In the genomic region with DNA sequence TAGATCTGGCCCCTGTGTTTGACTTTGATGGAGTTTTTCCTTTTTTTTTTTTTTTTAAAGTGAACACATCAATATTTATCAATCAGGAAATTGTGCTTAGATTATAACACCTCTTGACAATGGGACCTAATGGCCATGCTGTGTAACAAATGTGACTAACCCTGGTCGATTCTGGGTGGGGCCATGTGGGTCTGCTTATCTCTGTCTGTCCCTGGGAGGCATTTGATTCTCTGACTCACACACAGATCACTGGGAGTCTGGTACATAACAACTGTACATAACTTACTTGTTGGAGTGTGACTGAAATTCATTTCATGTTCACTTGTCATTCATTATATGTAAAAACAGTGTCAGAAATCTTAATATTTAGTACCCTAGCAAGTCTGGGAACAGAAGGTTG, we compare ENCODE assay signal across 37 mouse cellular contexts. TPM values are rescaled to one million over a fixed set of nuclear protein-coding genes. Genes with fewer than 3 reads are reported as not detected.
DNase-seq lines count a peak whose midpoint lies in the region; ATAC-seq and TF ChIP-seq lines count a peak whose summit lies in the region.
"Had no signal": no experiment of that assay in that cellular context is flagged by ENCODE, and none has a peak within 500 bp of the region (broad histone marks: within the 10 kb centered on the region; RNA-seq: fewer than 3 reads in every experiment).

No protein-coding gene starts in this region.

- H3K27me3 ChIP-seq in CH12.LX (replicated peaks) = no peaks in the 10 kb centered on the region
- H3K27me3 ChIP-seq in hindbrain, embryonic 11.5 days (ENCODE audit: control insufficient read depth, insufficient read depth, low read length) = no peaks in the 10 kb centered on the region
- H3K27me3 ChIP-seq: embryonic facial prominence, embryonic 13.5 days; forebrain, embryonic 13.5 days; hindbrain, embryonic 15.5 days; limb, embryonic 13.5 days; liver, embryonic 13.5 days had no signal

- TF ChIP-seq EP300 in CH12.LX (IDR thresholded peaks at IDR 0.05; ENCODE audit: low read length) = no peak

- H3K9ac ChIP-seq in CH12.LX (ENCODE audit: insufficient read depth, low read depth) = no peak overlapping the region
- no peak overlapping the region for H3K9ac ChIP-seq in hindbrain, embryonic 11.5 days (ENCODE audit: low read depth, low read length)
- H3K9ac ChIP-seq: embryonic facial prominence, embryonic 13.5 days; forebrain, embryonic 13.5 days; hindbrain, embryonic 15.5 days; limb, embryonic 13.5 days; liver, embryonic 13.5 days; lung, embryonic 14.5 days had no signal

- H3K4me1 ChIP-seq in CH12.LX (ENCODE audit: control insufficient read depth in 1 of 2, insufficient read depth in 2 of 2) = peaks cover 2 to 13% of the 10 kb centered on the region in 2 experiments; a peak in 3 of 4 replicates
- H3K4me1 ChIP-seq in hindbrain, embryonic 11.5 days (replicated peaks; ENCODE audit: control insufficient read depth, insufficient read depth, low read length) = no peaks in the 10 kb centered on the region
- H3K4me1 ChIP-seq: embryonic facial prominence, embryonic 13.5 days; forebrain, embryonic 13.5 days; hindbrain, embryonic 15.5 days; limb, embryonic 13.5 days had no signal

- H3K79me2 ChIP-seq in CH12.LX (replicated peaks; ENCODE audit: control insufficient read depth, extremely low read depth, insufficient read depth, poor library complexity, severe bottlenecking) = no peaks in the 10 kb centered on the region

- ATAC-seq in megakaryocyte progenitor cell, adult 5-6 weeks (replicated peaks; ENCODE audit: poor library complexity) = 0 out of 2 replicates have a peak, but pooled peaks have one; percentile 38
- no peak for ATAC-seq in hindbrain, embryonic 11.5 days (ENCODE audit: low FRiP score)
- ATAC-seq: activated CD4-positive, CD25-positive, alpha-beta regulatory T cell, adult 4 months; CD4-positive, CD25-positive, alpha-beta regulatory T cell, adult 4 months; forebrain, embryonic 13.5 days; midbrain, embryonic 16.5 days had no signal

- dilution Hi-C loops in CH12.LX (cut with MboI; ENCODE audit: extremely low pct_ligation_motif_present, extremely low pct_unique_long_range_greater_than_20kb, low sequenced_read_pairs) = no loop called here

- TF ChIP-seq RAD21 in CH12.LX (IDR thresholded peaks at IDR 0.05; ENCODE audit: low read depth, low read length) = no peak

- peak; percentile 68 for DNase-seq in 416B (ENCODE audit: low read depth)
- no peak for DNase-seq in CH12.LX (ENCODE audit: extremely low read depth)
- peak; percentile 54 to 57 for DNase-seq in adrenal gland, postnatal 36 days
- DNase-seq in cerebellum, postnatal 4 days (ENCODE audit: low spot score in 2 of 2) = no peak
- DNase-seq in cerebellum, postnatal 36 days = no peak
- no peak for DNase-seq in hindbrain, embryonic 11.5 days (ENCODE audit: low spot score)
- DNase-seq: cerebellum, adult 9-10 months; gastrocnemius, adult 2 months; kidney, postnatal 25 days; liver, embryonic 13.5 days; lung, embryonic 14.5 days; lung, postnatal 36 days; right cerebral cortex, adult 18-20 months; right cerebral cortex, postnatal 4 days had no signal

- H3K4me3 ChIP-seq in CH12.LX (replicated peaks in 1 of 3; ENCODE audit: low read depth in 2 of 3, low read length in 2 of 3, poor library complexity in 1 of 3) = no peak overlapping the region
- H3K4me3 ChIP-seq in hindbrain, embryonic 11.5 days (ENCODE audit: low read depth, low read length) = no peak overlapping the region
- H3K4me3 ChIP-seq: embryonic facial prominence, embryonic 13.5 days; erythroblast, embryonic 14.5 days; forebrain, embryonic 13.5 days; gastrocnemius, adult 2 months; hindbrain, embryonic 15.5 days; limb, embryonic 13.5 days; liver, embryonic 13.5 days had no signal

- no peak for TF ChIP-seq CTCF in CH12.LX (conservative IDR thresholded peaks at IDR 0.05 in 1 of 2, IDR thresholded peaks at IDR 0.05 in 1 of 2; ENCODE audit: low read depth in 2 of 2, low read length in 2 of 2)

- WGBS in hindbrain, embryonic 11.5 days = 77% methylated on average over 1 of the region's 1 CpGs

- no peak overlapping the region for H3K27ac ChIP-seq in CH12.LX (ENCODE audit: insufficient read depth, low read depth)
- H3K27ac ChIP-seq in hindbrain, embryonic 11.5 days (ENCODE audit: low read depth, low read length) = no peak overlapping the region
- H3K27ac ChIP-seq: embryonic facial prominence, embryonic 13.5 days; forebrain, embryonic 13.5 days; gastrocnemius, adult 2 months; hindbrain, embryonic 15.5 days; limb, embryonic 13.5 days; liver, embryonic 13.5 days had no signal

- H3K36me3 ChIP-seq in CH12.LX (replicated peaks in 1 of 2; ENCODE audit: control insufficient read depth in 1 of 2, insufficient read depth in 1 of 2, low read length in 1 of 2) = no peaks in the 10 kb centered on the region
- no peaks in the 10 kb centered on the region for H3K36me3 ChIP-seq in hindbrain, embryonic 11.5 days (ENCODE audit: control insufficient read depth, insufficient read depth, low read length)
- H3K36me3 ChIP-seq: embryonic facial prominence, embryonic 13.5 days; hindbrain, embryonic 15.5 days; limb, embryonic 13.5 days; liver, embryonic 13.5 days had no signal

- in situ Hi-C loops in CH12.LX (cut with MboI; ENCODE audit: low pct_ligation_motif_present, low pct_unique_long_range_greater_than_20kb, low sequenced_read_pairs) = no loop called here

- TF ChIP-seq POLR2A in CH12.LX (IDR thresholded peaks at IDR 0.05; ENCODE audit: low read depth, low read length) = no peak

- no peak overlapping the region for H3K4me2 ChIP-seq in CH12.LX (ENCODE audit: insufficient read depth, low read depth, poor library complexity, severe bottlenecking)
- H3K4me2 ChIP-seq in hindbrain, embryonic 11.5 days (replicated peaks; ENCODE audit: low read depth, low read length) = no peak overlapping the region
- H3K4me2 ChIP-seq: embryonic facial prominence, embryonic 13.5 days; forebrain, embryonic 13.5 days; hindbrain, embryonic 15.5 days; limb, embryonic 13.5 days; liver, embryonic 13.5 days; lung, embryonic 14.5 days had no signal

- no peaks in the 10 kb centered on the region for H3K9me3 ChIP-seq in CH12.LX (replicated peaks; ENCODE audit: low read length)
- no peaks in the 10 kb centered on the region for H3K9me3 ChIP-seq in hindbrain, embryonic 11.5 days (ENCODE audit: control insufficient read depth, low read length)
- H3K9me3 ChIP-seq: embryonic facial prominence, embryonic 13.5 days; forebrain, embryonic 13.5 days; hindbrain, embryonic 15.5 days; limb, embryonic 13.5 days; liver, embryonic 13.5 days had no signal

TF ChIP-seq in CH12.LX, 34 proteins besides CTCF, POLR2A, EP300 and RAD21:
- TF ChIP-seq USF1 (IDR thresholded peaks at IDR 0.05; ENCODE audit: low read depth, low read length) (no peak), KAT2A (IDR thresholded peaks at IDR 0.05; ENCODE audit: insufficient replicate concordance, low read length) (no peak), CHD1 (IDR thresholded peaks at IDR 0.05; ENCODE audit: low read depth, low read length) (no peak), ZNF384 (IDR thresholded peaks at IDR 0.05; ENCODE audit: low read depth, low read length) (peak; percentile 26; the same call in 1 of the 2 replicates), BHLHE40 (IDR thresholded peaks at IDR 0.05; ENCODE audit: low read depth, low read length) (no peak), MYC (IDR thresholded peaks at IDR 0.05; ENCODE audit: low read depth, low read length) (no peak)
TF ChIP-seq in CH12.LX: peak in this region for 1.

RNA-seq across cellular contexts. Expression of gene Gm45261, which starts 13.7 kb away (rescaled TPM):
- total RNA-seq in CH12.LX (2012; rRNA removed) (not detected in 2 replicates), CH12.LX (2014; rRNA removed) (not detected in 2 replicates)
- polyA plus RNA-seq in CH12.LX (2012; ENCODE audit: insufficient read length, low read depth) = not detected in 2 replicates
- total RNA-seq in adrenal gland, postnatal 36 days (2021) = not detected
- total RNA-seq in megakaryocyte progenitor cell, adult 5-6 weeks (2015) = not detected in 2 replicates
- not detected in 2 replicates for total RNA-seq in megakaryocyte progenitor cell, adult 5-6 weeks (2017)
- not detected in 2 replicates for polyA plus RNA-seq in hindbrain, embryonic 11.5 days (2014; fragmentation: Nextera tagmentation; extraction: Ambion mirVana)
- total RNA-seq: ES-E14; gastrocnemius, adult 2 months; gastrocnemius, postnatal 4 days; heart, adult 8-10 months; heart, postnatal 25 days; layer of hippocampus, adult 8-10 months; left cerebral cortex, adult 18-20 months; left cerebral cortex, postnatal 25 days had no signal
- polyA plus RNA-seq: activated CD4-positive, CD25-positive, alpha-beta regulatory T cell, adult 4 months; brain, embryonic 14.5 days; CD4-positive, CD25-positive, alpha-beta regulatory T cell, adult 4 months; embryonic facial prominence, embryonic 13.5 days; erythroblast, embryonic 14.5 days; forebrain, embryonic 13.5 days; frontal cortex, adult 2 months; heart, embryonic 14.5 days; hindbrain, embryonic 15.5 days; intestine, embryonic 14.5 days; kidney, embryonic 14.5 days; limb, embryonic 13.5 days; liver, embryonic 13.5 days; lung, embryonic 14.5 days; midbrain, embryonic 16.5 days; neural tube, embryonic 14.5 days; thymus, postnatal 0 days had no signal

Comparison
In these comparisons a context has a peak if more than half of its experiments do, and no peak if none do; other contexts are left out.
1. DNase-seq: peak in 416B (single experiment) and adrenal gland, postnatal 36 days (2 of 2); none in CH12.LX (single experiment), cerebellum, postnatal 4 days (0 of 2), cerebellum, postnatal 36 days (0 of 2) and hindbrain, embryonic 11.5 days (single experiment).